Mouse (Mus musculus) thymus, adult 2 months (tissue): ENCODE measurements around the gene Lmntd2. TPM values are rescaled to one million over a fixed set of nuclear protein-coding genes. Genes with fewer than 3 reads are reported as not detected.
A peak's percentile ranks its signal among the peaks of the same experiment; 100 is the strongest.
"Not testable (repeated sequence)": the region's sequence is repeated elsewhere in the genome, so short reads cannot be mapped to it uniquely, and the experiment has no call there.

Source experiments
- DNase-seq: peaks from one replicate; pipeline ENCODE4 v3.0.0; 2021
- H3K27ac ChIP-seq: fragments of 200-500 bp; 2 replicates; pipeline ENCODE4 v1.5.1; 2012; ENCODE audit warnings: low read length, control low read depth; ENCODE audit not compliant: control insufficient read depth, insufficient read depth
- H3K27me3 ChIP-seq: fragments of 200-500 bp; 2 replicates; pipeline ENCODE4 v1.6.1; 2012; ENCODE audit warnings: mild to moderate bottlenecking, low read length, moderate library complexity, mixed read lengths; ENCODE audit not compliant: control insufficient read depth, insufficient read depth
- H3K36me3 ChIP-seq: fragments of 200-500 bp; 2 replicates; pipeline ENCODE4 v1.6.1; 2012; ENCODE audit warnings: mild to moderate bottlenecking, low read length, moderate library complexity; ENCODE audit not compliant: control insufficient read depth, insufficient read depth
- H3K4me1 ChIP-seq: fragments of 200-500 bp; replicated peaks from 2 replicates; pipeline ENCODE4 v1.6.1; 2012; ENCODE audit warnings: low read length; ENCODE audit not compliant: control insufficient read depth, insufficient read depth
- H3K4me3 ChIP-seq: fragments of 200-500 bp; 2 replicates; pipeline ENCODE4 v1.5.1; 2012; ENCODE audit warnings: mild to moderate bottlenecking, low read length, control low read depth, moderate library complexity; ENCODE audit not compliant: control insufficient read depth, insufficient read depth
- CTCF ChIP-seq: fragments of 200-500 bp; IDR thresholded peaks from 2 replicates; pipeline ENCODE4 v1.5.1; 2012; ENCODE audit warnings: mild to moderate bottlenecking, control low read depth, low read length, moderate library complexity, borderline replicate concordance; ENCODE audit not compliant: control insufficient read depth, poor library complexity, insufficient read depth; ENCODE audit errors: extremely low read depth
- POLR2A ChIP-seq: fragments of 200-500 bp; IDR thresholded peaks from 2 replicates; pipeline ENCODE4 v1.6.1; 2012; ENCODE audit warnings: mild to moderate bottlenecking, low read length, control low read depth, moderate library complexity; ENCODE audit not compliant: control insufficient read depth, poor library complexity, insufficient read depth; ENCODE audit errors: extremely low read depth
- WGBS: fragments of 180-500 bp; shearing (Covaris S2); methylation state at CpG from one replicate; pipeline ENCODE4 v1.1.7; 2018; 5-methylcytosine and 5-hydroxymethylcytosine counted together
- polyA plus RNA-seq: library from polyadenylated mRNA; depleted of rRNA; stranded (reverse); fragments of >200 nt; gene quantifications from 2 replicates; pipeline ENCODE4 v1.2.3, GENCODE M21; 2012; rRNA removed

The Lmntd2 gene
- polyA plus RNA-seq = 4.6 and 5.5 TPM in 2 replicates

DNA sequence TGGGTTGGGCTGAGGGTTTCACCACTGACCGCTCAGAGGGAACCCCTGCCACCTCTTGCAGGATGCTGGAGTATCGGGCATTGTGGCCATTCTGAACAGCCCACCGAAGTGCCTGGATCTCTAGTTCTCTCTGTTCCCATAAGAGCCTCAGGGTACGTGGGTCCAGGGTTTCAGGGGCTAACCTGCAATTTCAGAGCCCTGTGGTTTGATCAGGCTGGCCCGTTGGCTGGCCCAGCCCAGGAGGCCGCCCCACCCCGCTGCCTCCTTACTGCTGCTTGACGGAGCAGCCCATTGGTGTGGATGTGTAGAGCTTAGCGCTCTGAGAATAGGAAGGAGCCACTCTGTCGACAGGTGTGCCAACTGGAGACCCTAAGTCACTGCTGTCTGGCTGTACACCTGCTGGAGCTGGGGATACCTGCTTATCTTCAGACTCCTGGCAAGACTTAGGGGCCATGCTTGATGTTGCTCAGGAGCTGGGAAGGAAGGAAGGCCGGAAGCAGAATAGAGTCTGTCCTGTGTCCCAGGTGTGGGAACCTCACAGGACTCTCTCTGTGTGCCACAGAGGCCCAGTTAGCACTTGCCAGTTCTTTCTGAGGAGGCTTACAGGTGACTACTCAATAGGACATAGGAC lies at the start of gene Lmntd2:
Gene Lmntd2, minus strand, starts transcription at position 476 of the 631 bp plus-strand sequence.
- WGBS = 95% methylated on average over 11 of the region's 11 CpGs
- Histone ChIP-seq H3K36me3 (no peaks in the 10 kb centered on the region), H3K4me1 (peaks cover 11% of the 10 kb centered on the region), H3K4me3 (no peak within 1 kb of the TSS), H3K27me3 (no peaks in the 10 kb centered on the region), H3K27ac (no peak within 1 kb of the TSS)
- no peak for TF ChIP-seq POLR2A
- no peak for TF ChIP-seq CTCF
- no peak for DNase-seq

DNA sequence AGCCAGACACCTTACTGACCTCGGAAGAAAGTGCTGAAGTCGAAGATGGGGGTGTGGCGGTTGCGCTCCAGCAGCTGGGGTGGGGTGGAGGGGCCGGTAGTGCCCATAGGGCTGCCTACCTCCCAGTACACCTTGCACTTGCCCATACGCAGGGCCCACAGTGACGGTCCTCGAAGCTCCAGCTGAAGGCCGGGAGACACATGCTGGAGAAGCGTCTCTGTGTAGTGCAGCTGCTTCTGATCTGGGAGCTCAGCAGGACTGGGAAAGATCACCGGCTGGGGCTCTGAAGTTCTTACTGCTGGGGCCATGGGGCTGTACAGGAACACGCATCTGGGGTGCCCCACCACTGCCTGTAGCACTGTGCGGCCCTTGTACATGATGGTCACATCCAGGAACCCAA lies 49.8 kb upstream of the Lmntd2 start:
- 96% methylated on average over 13 of the region's 13 CpGs for WGBS
- Histone ChIP-seq H3K27me3 (no peaks in the 10 kb centered on the region), H3K36me3 (peaks cover 51% of the 10 kb centered on the region), H3K27ac (no peak overlapping the region), H3K4me1 (peaks cover 15% of the 10 kb centered on the region), H3K4me3 (no peak overlapping the region)
- no peak for TF ChIP-seq POLR2A
- TF ChIP-seq CTCF = no peak
- no peak for DNase-seq

DNA sequence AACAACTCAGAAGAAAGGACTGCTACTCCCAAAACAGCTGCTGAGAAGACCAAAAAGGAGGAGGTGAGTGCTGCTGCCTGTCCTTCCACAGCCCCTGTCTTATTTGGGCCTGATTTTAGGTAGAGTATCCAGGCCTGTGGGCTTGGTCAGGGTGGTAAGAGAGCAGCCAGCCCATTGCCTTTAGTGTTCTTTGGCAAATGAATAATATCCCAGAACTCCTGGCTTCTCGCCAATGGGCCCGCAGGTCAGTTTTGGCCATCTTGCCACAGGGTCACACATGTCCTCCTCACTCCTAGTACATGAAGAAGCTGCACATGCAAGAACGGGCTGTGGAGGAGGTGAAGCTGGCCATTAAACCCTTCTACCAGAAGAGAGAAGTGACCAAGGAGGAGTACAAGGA lies 47.6 kb upstream of the Lmntd2 start:
- WGBS = 97% methylated on average over 3 of the region's 3 CpGs
- no peak overlapping the region for H3K27ac ChIP-seq
- peaks cover 13% of the 10 kb centered on the region for H3K4me1 ChIP-seq
- no peak overlapping the region for H3K4me3 ChIP-seq
- DNase-seq = no peak
- H3K27me3 ChIP-seq = no peaks in the 10 kb centered on the region
- no peak for TF ChIP-seq POLR2A
- TF ChIP-seq CTCF = no peak
- H3K36me3 ChIP-seq = peaks cover 72% of the 10 kb centered on the region

DNA sequence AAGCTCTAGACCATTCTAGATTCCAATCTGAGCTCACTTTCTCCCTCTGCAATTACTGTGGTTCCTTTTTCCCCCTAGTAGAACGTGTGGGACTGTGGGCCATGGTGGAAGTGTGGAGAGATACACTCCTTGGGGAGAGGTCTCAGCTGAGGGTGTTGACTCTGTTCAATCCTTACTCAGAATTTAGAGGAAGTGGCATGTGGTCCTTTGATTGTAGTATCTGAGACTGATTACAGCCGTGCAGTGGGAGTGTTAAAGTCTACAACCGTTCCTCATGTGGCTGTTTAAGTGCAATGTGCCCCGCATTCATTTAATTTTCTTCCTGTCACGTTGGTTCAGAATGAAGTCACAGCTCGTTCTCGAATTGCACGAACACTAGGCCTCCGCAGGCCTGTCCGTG lies 42.3 kb upstream of the Lmntd2 start:
- Histone ChIP-seq H3K27ac (no peak overlapping the region), H3K27me3 (no peaks in the 10 kb centered on the region), H3K4me1 (no peaks in the 10 kb centered on the region), H3K36me3 (peaks cover 94% of the 10 kb centered on the region), H3K4me3 (no peak overlapping the region)
- no peak for TF ChIP-seq CTCF
- no peak for TF ChIP-seq POLR2A
- WGBS = 94% methylated on average over 10 of the region's 10 CpGs
- DNase-seq = no peak

DNA sequence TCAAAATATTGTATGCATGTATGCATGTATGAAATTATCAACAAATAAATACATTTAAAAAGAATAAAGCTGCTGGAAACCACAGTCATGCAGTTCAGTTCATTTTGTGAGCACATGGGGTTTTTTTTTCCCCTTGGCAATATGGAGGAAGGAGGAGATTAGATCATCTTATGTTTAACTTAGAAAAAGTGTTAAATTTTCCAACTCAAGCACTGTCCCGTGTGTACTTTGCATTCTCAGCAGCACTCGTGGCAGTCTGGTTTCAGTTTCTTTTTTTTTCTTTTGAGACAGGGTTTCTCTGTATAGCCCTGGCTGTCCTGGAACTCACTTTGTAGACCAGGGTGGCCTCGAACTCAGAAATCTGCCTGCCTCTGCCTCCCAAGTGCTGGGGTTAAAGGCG lies 36.6 kb upstream of the Lmntd2 start:
- H3K36me3 ChIP-seq = peaks cover 89% of the 10 kb centered on the region
- not testable (repeated sequence) for H3K4me3 ChIP-seq, H3K4me1 ChIP-seq, H3K27me3 ChIP-seq, DNase-seq, H3K27ac ChIP-seq
- WGBS = 93% methylated on average over 4 of the region's 4 CpGs

DNA sequence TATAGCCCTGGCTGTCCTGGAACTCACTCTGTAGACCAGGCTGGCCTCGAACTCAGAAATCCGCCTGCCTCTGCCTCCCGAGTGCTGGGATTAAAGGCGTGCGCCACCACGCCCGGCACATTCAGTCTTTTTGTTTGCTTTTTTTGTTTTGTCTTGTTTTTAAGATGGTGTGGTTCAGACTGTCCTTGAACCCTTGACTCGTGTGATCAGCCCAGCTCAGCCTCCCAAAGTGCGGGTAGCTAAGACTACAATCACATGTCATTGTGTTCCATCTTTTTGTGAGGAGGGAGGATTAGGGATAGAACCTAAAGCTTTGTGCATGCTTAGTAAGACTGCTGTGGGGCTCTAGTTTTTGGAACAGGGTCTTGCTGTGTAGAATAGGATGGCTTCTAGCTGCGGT lies 17.7 kb upstream of the Lmntd2 start:
- DNase-seq = no peak

DNA sequence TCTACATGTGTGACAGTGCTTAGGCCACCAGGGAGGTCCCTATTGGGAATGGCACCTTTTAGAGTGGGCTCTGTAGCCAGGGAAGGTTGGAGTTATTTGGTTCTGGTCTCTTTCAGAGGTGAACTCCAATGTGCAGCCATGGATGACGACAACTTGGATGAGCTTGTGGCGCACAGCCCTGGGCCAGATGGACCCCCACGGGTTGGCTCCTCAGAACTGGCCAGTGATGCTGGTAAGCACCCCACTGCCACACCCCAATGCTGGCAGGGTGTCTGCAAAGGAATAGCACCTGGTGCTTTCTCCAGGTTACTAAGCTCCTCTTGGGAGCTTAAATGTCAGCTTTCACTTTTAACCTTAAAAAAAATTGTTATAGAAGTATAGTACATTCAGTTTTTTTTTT lies 17.2 kb upstream of the Lmntd2 start:
- 88% methylated on average over 3 of the region's 3 CpGs for WGBS
- H3K4me3 ChIP-seq = no peak overlapping the region
- DNase-seq = no peak
- H3K27ac ChIP-seq = no peak overlapping the region
- H3K36me3 ChIP-seq = peaks cover 35% of the 10 kb centered on the region
- no peaks in the 10 kb centered on the region for H3K27me3 ChIP-seq
- TF ChIP-seq POLR2A = no peak
- no peak for TF ChIP-seq CTCF
- peaks cover 24% of the 10 kb centered on the region for H3K4me1 ChIP-seq

More for the DNA sequence above, 17.7 kb upstream of the Lmntd2 start:
- Histone ChIP-seq H3K27me3 (no peaks in the 10 kb centered on the region), H3K4me1 (peaks cover 24% of the 10 kb centered on the region), H3K4me3 (no peak overlapping the region), H3K36me3 (peaks cover 39% of the 10 kb centered on the region), H3K27ac (no peak overlapping the region)
- WGBS = 98% methylated on average over 10 of the region's 10 CpGs
- TF ChIP-seq POLR2A = no peak
- TF ChIP-seq CTCF = no peak

DNA sequence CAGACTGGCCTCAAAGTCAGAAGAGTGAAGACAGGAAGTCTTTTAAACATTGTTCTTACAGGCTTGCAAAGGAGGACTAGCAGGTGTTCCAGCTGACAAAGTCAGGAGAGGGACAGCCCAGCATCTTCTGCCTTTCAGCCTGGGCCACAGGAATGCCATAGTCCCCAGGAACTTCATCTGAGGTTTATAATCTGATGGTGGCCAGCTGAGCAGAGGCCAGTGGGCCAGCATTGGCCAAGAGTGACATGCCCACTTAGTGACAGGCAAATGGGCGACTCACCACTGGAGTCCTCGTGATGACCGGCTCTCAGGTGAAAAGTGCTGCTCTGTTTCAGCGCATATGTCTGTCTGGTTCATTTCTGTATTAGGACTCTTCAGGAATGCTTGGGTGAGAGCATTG lies 16.7 kb upstream of the Lmntd2 start:
- Histone ChIP-seq H3K4me3 (no peak overlapping the region), H3K27me3 (no peaks in the 10 kb centered on the region), H3K4me1 (peaks cover 20% of the 10 kb centered on the region), H3K36me3 (peaks cover 29% of the 10 kb centered on the region), H3K27ac (peak overlapping the region; percentile 44; the same call in 1 of the 2 replicates)
- no peak for TF ChIP-seq CTCF
- 97% methylated on average over 4 of the region's 4 CpGs for WGBS
- no peak for DNase-seq
